Mouse (Mus musculus) C2C12 (cell line): ENCODE data around the gene Smchd1.

Experiments
- CEBPB ChIP-seq: IDR thresholded peaks from one replicate; pipeline ENCODE4 v1.6.1; 2011; ENCODE audit warnings: low read depth, mild to moderate bottlenecking, control low read depth, moderate library complexity
- CTCF ChIP-seq: IDR thresholded peaks from one replicate; pipeline ENCODE4 v1.5.1; 2011; ENCODE audit not compliant: control insufficient read depth, insufficient read depth, insufficient read length
- FOSL1 ChIP-seq: IDR thresholded peaks from one replicate; pipeline ENCODE4 v1.8.0; 2011; ENCODE audit warnings: mild to moderate bottlenecking, low read length; ENCODE audit not compliant: poor library complexity, insufficient read depth, severe bottlenecking
- MAX ChIP-seq: IDR thresholded peaks from one replicate; pipeline ENCODE4 v1.6.1; 2011; ENCODE audit warnings: mild to moderate bottlenecking, control low read depth
- MYOD1 ChIP-seq: IDR thresholded peaks from one replicate; pipeline ENCODE4 v1.6.1; 2011; ENCODE audit warnings: low read depth; ENCODE audit not compliant: control insufficient read depth, insufficient read length
- MYOG ChIP-seq: IDR thresholded peaks from one replicate; pipeline ENCODE4 v1.6.1; 2011; ENCODE audit not compliant: control insufficient read depth, insufficient read length; ENCODE audit errors: extremely low read depth
- USF1 ChIP-seq: IDR thresholded peaks from one replicate; pipeline ENCODE4 v1.6.1; 2011; ENCODE audit warnings: low read depth, mild to moderate bottlenecking, control low read depth, moderate library complexity

- no peak for TF ChIP-seq CTCF
- TF ChIP-seq MAX = no peak
- TF ChIP-seq MYOD1 = no peak
- TF ChIP-seq USF1 = no peak
- TF ChIP-seq FOSL1 = no peak
- TF ChIP-seq CEBPB = no peak
- TF ChIP-seq MYOG = no peak
These were observed 169.1 kb downstream of the Smchd1 start for GRCm38 (mm10) chr17:71306091-71306490.
